Mouse (Mus musculus) heart, postnatal 10 days (tissue): ENCODE measurements around the gene Mynn. TPM values are rescaled to one million over a fixed set of nuclear protein-coding genes. Genes with fewer than 3 reads are reported as not detected.
"Not testable (repeated sequence)": the region's sequence is repeated elsewhere in the genome, so short reads cannot be mapped to it uniquely, and the experiment has no call there.

ENCODE experiments used
- DNase-seq, 2 experiments: peaks; one replicate each; pipeline ENCODE4 v3.0.0; 2021
- intact Hi-C: fragments of 180-260 bp; cut with DNase I; formaldehyde crosslinking; loops from one replicate; pipeline ENCODE4 v1.15.1; 2025
- total RNA-seq, 2 experiments: library from RNA; stranded (reverse); gene quantifications; 2 replicates each; pipeline ENCODE4 v1.2.3; 2021

The Mynn gene
- 10 to 100 TPM; 14.7 to 18.5 TPM for total RNA-seq

DNA sequence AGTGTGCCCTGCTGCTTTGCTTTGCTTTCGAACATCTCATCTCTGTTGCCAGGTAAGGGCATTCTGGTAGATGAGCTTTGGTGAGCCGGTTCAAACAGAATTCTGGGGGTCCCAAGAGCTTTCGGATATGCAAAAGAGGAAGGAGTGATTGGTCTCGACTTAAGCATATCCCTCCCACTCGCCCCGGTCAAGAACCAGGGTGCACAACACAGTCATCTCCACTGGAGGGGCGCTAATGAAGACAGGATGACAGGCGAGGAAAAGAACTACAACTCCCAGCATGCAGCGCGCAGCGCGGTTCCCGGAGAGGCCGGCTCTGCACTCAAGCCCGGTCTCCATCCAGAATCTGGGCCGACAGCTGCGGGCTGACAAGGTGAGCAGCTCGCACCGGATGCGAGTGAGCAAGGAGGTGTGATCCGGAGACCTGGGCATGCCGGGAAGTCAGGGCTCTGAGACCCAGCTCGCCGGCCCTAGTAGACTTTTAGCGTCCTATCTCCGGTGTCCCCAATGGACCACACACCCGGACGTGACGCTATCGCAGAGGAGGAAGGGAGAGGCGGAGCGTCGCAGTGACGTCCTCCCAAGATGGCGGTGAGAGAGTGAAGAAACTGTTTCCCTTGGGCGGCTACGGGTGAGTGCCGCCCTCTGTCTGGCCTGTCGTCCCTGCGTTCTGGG lies at the start of gene Mynn:
Mynn (plus strand) TSS at position 1 of the 675 bp plus-strand sequence.
- peak; percentile 99 for DNase-seq
- intact Hi-C loops: loop anchor here (5.0 kb wide), 2 partner anchors 210 to 395 kb away; partner anchors contain the start of gene Prkci

DNA sequence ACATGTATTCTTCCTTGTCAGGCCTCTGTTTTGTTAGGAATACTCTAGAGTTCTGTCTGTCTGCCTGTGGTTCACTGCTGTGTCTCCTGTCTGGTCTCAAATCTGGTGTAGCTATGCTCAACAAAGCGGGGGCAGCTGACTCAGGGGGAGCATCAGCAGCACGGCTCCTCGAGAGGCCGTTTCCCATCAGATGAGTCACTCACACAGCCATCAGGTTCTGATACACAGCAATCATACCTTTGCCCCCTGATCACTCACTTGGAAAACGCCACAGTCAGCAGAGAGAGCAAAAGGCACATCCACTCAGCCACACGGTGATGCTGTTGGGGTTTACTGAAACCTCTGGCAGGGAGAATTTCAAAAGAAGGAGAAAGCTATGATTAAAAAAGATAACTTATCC lies 48.1 kb upstream of the Mynn start:
- intact Hi-C loops: no loop called here
- DNase-seq: no peak

DNA sequence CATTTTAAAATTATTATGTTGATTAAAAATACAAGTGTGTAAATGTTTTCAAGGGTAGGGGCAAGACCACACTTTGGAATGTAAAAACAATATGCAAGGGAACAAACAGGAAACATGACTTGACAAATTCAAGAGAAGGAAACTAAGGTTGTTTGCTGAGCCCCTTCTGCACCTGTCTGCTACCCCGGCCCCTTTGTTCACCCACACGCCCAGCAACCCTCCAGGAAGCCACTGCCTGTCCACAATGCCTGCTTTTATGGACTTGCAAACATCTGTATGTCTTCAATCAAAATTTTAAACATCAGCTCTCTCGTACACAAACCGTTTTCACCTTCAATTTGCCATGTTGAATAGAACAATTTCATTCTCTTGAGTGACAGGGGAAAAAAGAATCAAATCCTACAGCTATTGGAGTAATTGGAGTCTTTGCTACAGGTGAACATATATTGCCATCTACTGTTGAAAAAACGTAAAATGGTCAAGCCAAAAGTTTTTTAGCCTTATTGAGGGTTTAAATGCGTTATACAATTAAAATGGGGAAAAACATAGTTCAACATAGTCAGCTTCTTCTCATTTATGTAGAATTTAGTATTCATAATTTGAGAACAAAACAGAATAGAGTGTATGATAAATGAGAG lies 41.1 kb upstream of the Mynn start:
- intact Hi-C loops: loop anchor here (2.0 to 5.0 kb wide), 3 partner anchors 746 to 1523 kb away; no protein-coding TSS in a partner anchor
- DNase-seq: no peak

DNA sequence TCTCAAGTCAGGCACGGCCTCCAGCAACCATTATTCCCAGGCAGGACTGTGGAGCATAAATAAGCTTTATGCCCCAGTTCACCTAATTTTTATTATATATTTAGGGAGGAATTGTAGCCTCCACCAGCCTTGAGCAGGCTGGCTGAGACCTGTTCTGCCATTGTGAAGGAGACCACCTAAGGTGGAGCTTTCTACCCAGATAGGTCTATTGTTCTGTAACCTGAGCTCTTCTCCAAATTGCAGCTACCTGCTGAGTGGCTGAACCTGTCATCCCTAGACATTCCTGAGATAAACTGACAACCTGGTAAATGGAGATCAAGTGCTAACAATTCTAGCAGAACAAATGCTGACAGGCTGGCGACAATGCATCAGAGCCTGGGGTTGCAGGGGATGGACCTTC lies 35.5 kb upstream of the Mynn start:
- DNase-seq, intact Hi-C loops: not testable (repeated sequence)

DNA sequence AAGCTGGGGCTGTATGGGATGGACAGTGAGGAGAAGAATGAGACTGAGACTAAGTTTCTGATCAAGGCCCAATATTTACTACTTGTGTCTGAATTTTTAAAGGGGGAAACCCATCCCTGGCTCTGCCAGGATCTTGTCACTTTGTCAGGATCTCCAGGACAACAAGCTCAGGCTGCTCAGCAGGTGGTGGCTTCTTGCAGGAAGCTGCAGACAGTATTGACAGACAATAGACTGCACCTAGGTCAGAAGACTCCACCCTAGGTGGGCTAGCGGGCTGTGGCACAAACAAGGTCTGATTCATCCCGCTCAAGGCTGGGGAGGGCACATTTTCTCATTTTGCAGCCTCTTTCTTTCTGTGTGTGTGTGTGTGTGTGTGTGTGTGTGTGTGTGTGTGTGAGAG lies 28.3 kb upstream of the Mynn start:
- DNase-seq: no peak
- intact Hi-C loops: no loop called here

DNA sequence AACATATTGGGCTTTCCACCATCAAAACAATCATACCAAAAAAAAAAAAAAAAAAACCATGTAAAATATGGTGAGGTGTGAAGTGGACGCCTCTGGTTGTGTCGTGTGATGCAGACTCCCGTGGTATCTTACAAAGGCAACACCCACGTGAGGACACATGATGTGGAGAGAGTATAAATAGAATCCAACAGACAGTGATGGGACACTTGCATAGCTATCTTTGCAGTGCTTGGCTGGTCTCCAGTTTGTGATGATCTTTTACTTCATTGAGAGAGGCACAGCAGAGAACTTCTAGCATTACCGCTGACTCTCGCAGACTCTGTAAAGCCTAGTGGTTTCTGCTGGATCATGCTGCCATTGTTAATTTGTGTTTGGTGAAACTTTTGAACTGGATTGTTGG lies 13.0 kb upstream of the Mynn start:
- DNase-seq: no peak
- intact Hi-C loops: no loop called here

DNA sequence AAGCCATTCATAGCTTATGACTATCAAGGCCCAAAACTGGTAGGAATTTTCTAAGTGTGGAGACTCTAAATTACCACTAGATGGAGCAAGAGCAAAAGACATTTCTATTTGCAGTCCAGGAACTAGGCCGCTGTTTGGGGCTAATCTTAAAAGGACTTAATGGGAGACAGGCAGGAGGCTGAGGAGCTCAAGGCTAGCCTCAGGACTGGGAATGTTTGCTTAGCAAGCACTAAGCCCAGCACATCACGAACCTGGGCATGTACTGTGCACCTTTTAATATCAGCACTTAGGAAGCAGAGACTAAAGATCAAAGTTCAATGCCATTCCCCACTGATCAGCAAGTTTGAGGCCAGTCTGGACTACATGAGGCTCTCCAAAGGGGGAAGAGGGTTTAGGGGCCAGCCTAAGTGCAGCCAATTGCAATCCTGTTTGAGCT lies 9.4 kb upstream of the Mynn start:
- intact Hi-C loops: loop anchor here (2.0 to 10.0 kb wide), 4 partner anchors 105 to 545 kb away; partner anchors contain the start of gene Lrrc31
- DNase-seq: peak; percentile 34 to 39

DNA sequence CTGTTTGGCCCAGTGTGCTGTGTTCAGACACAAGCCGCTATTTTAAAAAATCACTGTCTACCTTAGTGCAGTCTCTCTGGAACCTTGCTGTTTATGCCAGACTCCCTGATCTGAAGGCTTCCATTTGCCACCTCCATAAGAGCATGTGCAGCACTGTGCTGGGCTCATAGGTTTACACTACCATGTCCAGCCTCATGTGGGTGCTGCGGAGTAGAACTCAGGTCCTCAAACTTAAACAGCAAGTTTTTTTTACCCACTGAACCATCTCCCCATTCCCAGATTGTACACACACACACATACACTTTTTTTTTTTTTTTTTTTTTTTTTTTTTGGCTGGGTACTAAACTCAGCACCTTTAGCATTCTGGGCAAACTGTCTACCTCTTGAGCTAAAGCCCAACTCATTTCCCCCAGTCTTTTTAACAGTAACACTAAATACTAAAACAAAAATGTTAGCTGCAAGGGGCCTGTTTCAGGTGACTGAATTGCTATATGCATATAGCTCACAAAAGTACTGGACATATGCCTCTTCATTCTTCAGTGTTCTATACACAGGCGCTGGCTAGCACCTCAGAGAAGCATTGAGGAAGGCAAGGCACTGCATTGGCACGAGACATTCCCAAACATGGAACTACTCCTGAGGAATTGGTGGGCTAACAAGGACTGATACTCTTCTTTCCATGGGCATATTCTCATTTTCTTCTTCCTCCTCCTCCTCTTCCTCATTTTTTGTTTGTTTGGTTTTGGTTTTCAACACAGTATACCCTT lies 8.0 kb upstream of the Mynn start:
- intact Hi-C loops: loop anchor here (2.0 to 10.0 kb wide), 4 partner anchors 103 to 543 kb away; partner anchors contain the start of gene Lrrc31
- DNase-seq: no peak

DNA sequence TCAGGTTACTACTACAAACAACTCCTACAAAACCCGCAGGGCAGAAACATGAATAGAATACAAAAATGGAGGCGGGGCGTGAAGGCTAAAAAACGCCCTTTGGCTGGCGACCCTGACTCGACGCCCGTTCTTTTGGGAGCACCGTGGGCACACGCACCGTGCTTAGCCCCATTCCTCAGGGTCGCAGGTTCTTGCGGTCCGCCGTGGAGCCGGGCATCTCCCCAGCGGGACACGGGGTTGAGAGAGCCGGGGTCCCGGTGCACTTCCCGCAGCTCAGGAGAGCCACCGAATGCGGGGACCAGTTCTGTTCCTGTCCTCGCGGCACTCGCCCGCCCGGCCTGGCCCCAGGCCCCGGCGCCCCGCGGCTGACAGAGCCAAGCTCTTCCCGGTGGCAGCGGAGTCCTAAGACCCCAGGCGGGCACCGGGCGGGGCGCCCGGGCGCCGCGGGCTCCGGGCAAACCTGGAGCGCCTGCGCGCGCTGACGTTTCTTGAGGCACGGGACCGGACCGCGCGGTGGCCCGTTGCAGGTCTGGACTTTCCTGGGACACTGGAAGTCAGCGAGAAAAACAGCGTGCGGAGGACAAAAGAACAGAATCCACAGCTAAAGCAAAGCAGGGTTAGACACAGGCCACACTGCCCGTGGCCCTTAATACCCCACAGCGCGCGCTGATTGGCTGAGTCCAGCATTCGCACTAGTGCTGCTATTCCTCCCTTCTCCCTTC lies 6.6 kb upstream of the Mynn start:
- peak; percentile 49 to 57 for DNase-seq
- intact Hi-C loops: loop anchor here (10.0 kb wide), 1 partner anchor 460 kb away; no protein-coding TSS in a partner anchor

DNA sequence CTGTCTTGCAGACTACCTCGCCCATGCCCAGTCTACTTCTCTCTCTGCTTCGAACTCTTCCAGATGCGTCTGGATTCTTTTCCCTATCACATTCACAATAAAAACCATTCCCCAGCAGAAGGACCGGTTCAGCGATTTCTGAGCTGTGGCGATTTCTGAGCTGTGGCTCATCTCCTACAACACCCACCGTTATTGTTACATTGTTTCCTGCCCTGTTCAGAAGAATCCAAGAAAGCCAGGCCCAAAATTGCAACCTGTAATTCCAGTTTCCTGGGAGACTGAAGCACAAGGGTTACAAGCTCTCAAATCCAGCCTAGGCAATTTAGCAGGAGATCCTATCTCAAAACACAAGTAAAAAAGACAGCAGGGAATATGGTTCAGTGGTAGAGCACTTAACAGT lies 4.6 kb upstream of the Mynn start:
- DNase-seq: no peak
- intact Hi-C loops: loop anchor here (10.0 kb wide), 1 partner anchor 458 kb away; no protein-coding TSS in a partner anchor

DNA sequence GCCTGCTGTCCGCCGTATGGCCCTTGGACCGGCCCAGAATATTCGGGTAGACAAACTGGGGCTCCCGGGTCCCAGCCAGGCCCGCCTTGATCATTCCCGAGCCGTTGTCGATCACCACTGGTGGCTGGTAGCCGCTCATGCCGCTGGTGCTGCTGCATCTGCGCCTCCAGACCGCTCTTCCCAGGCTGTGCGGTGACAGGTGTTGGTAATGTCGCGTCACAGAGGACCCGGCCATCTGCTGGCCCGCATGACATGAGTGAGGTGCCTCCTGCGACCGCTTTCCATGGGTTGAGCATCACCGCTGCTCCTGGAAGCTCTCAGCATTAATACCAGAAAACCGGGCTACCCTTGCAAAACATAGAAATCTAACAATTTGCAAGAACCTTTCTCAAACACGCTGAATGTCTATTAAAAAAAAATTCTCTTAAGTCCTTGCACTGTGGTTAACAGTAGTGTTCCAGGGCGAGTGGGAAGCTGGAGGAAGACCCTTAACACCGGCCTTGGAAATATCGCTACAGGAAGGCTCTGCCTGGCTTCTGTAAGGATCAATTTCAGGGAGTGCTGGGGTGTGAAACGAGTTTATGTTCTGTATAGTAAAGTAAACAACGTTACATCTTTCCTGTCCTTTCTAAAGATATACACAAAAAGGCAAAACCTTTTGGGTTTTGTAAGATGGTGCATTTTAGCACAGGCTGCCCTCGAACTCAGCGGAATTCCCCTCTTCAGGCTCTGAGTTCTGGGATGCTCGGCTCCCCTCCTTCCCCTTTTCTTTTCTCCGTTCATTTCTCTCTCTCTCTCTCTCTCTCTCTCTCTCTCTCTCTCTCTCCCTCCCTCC lies 1.9 kb upstream of the Mynn start, which contains the start of gene Actrt3:
Actrt3 (minus strand) TSS at position 229 of the 835 bp plus-strand sequence.
- DNase-seq: peak; percentile 18 to 25
- intact Hi-C loops: loop anchor here (2.0 to 10.0 kb wide), 4 partner anchors 193 to 455 kb away; partner anchors contain the start of genes Prkci and Sec62

DNA sequence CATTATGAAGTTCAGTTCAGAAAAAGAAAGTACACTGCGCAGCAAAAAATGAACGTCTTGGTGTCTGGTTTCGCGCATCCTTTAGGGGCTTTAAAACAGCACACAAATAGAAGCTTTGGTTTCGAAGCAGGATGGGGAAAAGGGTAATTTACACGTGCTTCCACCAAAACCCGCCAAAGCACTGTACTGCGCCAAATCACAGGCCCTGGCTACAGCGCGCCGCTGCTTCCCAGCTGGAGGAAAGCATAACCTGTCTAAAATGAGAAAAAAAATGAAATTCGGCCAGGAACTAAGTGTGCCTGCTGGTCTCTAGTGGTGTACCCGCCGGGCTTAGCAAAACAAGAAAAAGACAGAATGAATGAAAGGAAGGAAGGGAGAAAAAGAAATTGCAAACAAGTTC lies 1.1 kb upstream of the Mynn start:
- intact Hi-C loops: loop anchor here (2.0 to 5.0 kb wide), 3 partner anchors 192 to 397 kb away; partner anchors contain the start of genes Prkci and Sec62
- peak; percentile 48 for DNase-seq

DNA sequence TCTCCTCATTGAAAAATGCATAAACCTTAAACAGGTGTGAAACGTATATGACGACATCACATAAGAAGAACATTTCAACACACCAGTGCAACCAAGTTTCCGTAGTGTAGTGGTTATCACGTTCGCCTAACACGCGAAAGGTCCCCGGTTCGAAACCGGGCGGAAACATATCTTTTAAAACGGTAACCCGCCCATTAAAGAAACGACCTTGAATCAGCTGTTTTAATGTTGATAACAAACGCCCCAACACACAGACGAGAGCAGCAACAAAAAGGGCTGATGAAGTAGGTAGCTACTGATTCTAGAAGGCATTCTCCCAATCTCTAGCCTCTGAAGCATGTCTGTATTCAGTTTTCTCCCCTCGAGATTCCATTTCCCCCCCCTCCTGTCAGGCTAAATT lies 690 bp upstream of the Mynn start:
- intact Hi-C loops: loop anchor here (2.0 to 5.0 kb wide), 3 partner anchors 192 to 396 kb away; partner anchors contain the start of genes Prkci and Sec62
- DNase-seq: peak; percentile 90 to 92

DNA sequence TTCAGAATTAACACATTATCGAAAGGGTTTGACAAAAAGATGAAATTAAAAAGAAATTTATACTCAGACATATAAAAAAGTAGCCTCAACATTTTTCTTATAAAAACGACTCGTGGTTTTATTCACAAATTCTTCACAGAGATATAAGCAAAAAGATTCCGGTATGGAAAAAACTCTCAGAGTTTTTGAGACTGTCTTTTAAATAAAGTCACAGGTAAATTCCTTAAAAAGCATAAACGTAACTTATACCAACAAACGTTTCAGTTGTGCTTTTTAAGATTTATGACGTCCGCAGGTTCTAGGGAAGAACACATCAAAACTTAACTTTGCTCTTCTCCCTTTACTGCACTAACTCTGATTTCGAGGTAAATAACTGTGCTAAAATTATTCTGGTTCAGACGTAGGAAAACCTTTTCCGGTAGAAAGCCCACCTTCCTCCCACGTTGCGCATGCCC lies 228 bp upstream of the Mynn start:
- no peak for DNase-seq
- intact Hi-C loops: loop anchor here (2.0 to 5.0 kb wide), 3 partner anchors 191 to 396 kb away; partner anchors contain the start of genes Prkci and Sec62

DNA sequence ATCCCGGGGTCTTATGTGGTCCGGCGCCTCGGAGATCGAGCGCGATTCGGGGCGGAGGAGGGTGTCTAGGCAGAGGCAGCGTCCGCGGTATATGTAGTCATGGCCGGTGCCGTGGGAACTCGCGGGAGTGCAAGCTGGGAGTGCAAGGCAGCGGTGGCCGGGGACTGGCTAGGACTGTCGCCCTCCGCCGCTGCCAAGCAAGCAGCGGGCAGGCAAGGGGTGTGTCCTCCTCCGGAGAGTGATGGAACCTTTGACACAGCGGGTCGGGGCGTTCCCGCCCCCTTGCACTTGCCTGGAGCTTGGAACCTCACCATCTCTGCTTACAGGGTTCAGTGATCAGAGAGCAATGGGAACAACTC lies 854 bp downstream of the Mynn start:
- intact Hi-C loops: loop anchor here (5.0 kb wide), 2 partner anchors 210 to 395 kb away; partner anchors contain the start of gene Prkci
- no peak for DNase-seq

DNA sequence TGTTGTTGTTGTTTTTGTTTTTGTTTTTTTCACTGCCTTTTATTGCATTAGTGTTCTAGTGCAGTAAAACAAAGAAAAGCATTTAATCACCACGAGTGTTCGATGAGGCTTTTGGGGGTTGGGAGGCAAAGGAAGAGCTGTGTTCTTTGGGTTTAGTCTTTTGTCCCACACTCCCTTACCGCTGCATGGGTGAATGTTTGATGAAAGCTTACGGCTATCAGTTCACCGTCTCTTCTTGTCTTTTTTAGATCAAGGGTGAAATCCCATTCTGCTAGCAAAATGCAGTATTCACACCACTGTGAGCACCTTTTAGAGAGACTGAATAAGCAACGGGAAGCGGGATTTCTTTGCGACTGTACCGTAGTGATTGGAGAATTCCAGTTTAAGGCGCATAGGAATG lies 1.4 kb downstream of the Mynn start:
- intact Hi-C loops: loop anchor here (5.0 kb wide), 2 partner anchors 209 to 394 kb away; partner anchors contain the start of gene Prkci

DNA sequence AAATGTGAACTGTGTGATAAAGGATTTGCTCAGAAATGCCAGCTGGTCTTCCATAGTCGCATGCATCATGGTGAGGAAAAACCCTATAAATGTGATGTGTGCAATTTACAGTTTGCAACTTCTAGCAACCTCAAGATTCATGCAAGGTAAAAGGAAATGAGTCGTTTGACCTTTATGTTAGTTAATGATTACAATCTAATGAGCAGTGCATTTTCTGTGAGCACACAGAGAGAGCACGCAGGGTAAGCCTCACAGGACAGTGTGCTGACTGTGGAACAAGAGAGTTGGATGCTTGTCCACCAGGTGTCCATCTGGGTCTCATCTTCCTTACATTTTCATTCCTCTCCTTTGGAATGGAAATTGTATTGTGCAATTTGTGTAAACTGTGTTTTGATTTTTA lies 7.1 kb downstream of the Mynn start:
- intact Hi-C loops: no loop called here
- no peak for DNase-seq

More for the DNA sequence above, 1.4 kb downstream of the Mynn start:
- no peak for DNase-seq

DNA sequence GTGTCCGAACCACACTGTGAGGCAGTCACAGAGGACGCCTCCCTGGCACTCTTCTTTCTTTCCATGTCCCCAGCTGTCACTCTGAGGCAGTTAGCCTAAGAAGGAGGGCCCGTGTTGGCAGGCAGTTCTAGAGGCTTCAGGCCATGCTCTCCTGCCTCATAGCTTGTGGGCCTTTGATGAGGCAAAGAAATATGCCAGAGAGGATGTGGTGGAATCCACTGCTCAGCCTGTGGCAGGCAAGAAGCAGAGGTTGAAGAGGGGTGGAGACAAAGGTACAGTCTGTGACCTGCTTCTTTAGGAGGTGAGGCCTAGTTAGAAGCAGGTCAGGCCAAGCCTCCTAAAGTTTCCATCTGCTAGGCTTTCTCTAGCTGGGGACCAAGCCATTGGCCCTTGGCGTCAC lies 9.1 kb downstream of the Mynn start:
- DNase-seq: no peak
- intact Hi-C loops: no loop called here

DNA sequence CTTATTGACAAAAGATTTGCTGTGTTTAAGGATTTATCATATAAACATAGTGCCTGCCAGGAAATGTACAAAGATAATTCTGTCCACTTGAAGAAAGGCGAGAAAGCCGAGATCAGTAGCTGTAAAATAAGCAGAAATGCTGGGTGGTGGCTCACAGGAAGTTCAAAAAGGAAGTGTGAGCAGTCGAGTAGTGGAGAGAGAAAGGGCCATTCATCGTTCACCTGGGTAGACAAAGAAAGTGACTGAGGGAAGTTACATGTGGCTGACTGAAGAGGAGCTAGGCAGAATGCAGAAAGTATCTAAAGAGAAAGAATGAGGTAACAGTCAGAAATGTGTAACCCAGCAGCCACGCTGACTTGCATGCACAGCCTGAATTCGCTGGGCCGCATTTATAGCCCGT lies 18.3 kb downstream of the Mynn start:
- intact Hi-C loops: no loop called here
- DNase-seq: no peak
